Mouse (Mus musculus): ENCODE measurements around the gene Trim50. TPM values are rescaled to one million over a fixed set of nuclear protein-coding genes. Genes with fewer than 3 reads are reported as not detected.

The Trim50 gene
- total RNA-seq, 1 experiment = not detected

GRCm38 (mm10) chr5:135351606-135352005 lies 1.5 kb upstream of the Trim50 start:
- Histone ChIP-seq H3K9ac (ENCODE audit: insufficient read depth, low read depth, low read length, poor library complexity, severe bottlenecking) (no peak overlapping the region), H3K9me3 (ENCODE audit: control insufficient read depth, insufficient read depth, low read depth, low read length) (no peaks in the 10 kb centered on the region), H3K4me1 (ENCODE audit: control insufficient read depth in 2 of 2, insufficient read depth in 2 of 2, low read length in 2 of 2, poor library complexity in 1 of 2) (no peaks in the 10 kb centered on the region), H3K4me3 (ENCODE audit: insufficient read depth in 1 of 2, low read depth in 1 of 2, low read length in 2 of 2, poor library complexity in 1 of 2, severe bottlenecking in 1 of 2) (no peak overlapping the region), H3K27ac (ENCODE audit: insufficient read depth, low read depth, low read length, poor library complexity, severe bottlenecking) (no peak overlapping the region), H3K36me3 (ENCODE audit: control insufficient read depth, insufficient read depth, low read length, poor library complexity, severe bottlenecking) (no peaks in the 10 kb centered on the region)
- TF ChIP-seq ZC3H11A (IDR thresholded peaks at IDR 0.05; ENCODE audit: borderline replicate concordance, low read depth, low read length) = no peak
- no peak for TF ChIP-seq ZNF384 (IDR thresholded peaks at IDR 0.05; ENCODE audit: low read depth, low read length)
- no peak for TF ChIP-seq MAFK (IDR thresholded peaks at IDR 0.05; ENCODE audit: insufficient read depth, low read depth, low read length)
- no peak for TF ChIP-seq HCFC1 (IDR thresholded peaks at IDR 0.05; ENCODE audit: borderline replicate concordance, insufficient read depth, low read length)
- no peak for TF ChIP-seq CHD2 (IDR thresholded peaks at IDR 0.05; ENCODE audit: low read depth, low read length)
- in situ Hi-C loops (cut with MboI; ENCODE audit: low sequenced_read_pairs in 2 of 2, unreplicated experiment in 2 of 2) = no loop called here
- no peak for DNase-seq (ENCODE audit: low read depth, low spot score)

DNA sequence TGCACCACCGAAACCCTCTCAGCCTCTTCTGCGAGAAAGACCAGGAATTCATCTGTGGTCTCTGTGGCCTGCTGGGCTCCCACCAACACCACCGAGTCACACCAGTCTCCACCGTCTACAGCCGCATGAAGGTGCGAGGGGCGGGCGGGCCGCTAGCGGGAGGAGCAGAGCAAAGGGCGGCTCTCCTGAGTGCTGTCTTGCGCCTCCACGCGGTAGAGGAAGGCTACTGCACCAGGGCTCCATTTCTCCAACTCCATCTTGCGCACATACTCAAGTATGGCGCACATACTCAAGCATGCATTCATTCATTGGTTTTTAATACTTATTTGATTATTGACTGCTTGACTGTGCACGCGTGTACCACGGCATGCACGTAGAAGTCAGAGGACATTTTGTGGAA lies 469 bp downstream of the Trim50 start:
- Histone ChIP-seq H3K27ac (ENCODE audit: insufficient read depth, low read depth, low read length, poor library complexity, severe bottlenecking) (no peak overlapping the region), H3K9me3 (ENCODE audit: control insufficient read depth, insufficient read depth, low read depth, low read length) (no peaks in the 10 kb centered on the region), H3K4me3 (ENCODE audit: insufficient read depth in 1 of 2, low read depth in 1 of 2, low read length in 2 of 2, poor library complexity in 1 of 2, severe bottlenecking in 1 of 2) (peak overlapping the region; percentile 35 to 51), H3K36me3 (ENCODE audit: control insufficient read depth, insufficient read depth, low read length, poor library complexity, severe bottlenecking) (no peaks in the 10 kb centered on the region), H3K4me1 (ENCODE audit: control insufficient read depth in 2 of 2, insufficient read depth in 2 of 2, low read length in 2 of 2, poor library complexity in 1 of 2) (no peaks in the 10 kb centered on the region), H3K9ac (ENCODE audit: insufficient read depth, low read depth, low read length, poor library complexity, severe bottlenecking) (0 out of 2 replicates have a peak overlapping the region, but pooled peaks have one; percentile 24)
- no peak for TF ChIP-seq ZNF384 (IDR thresholded peaks at IDR 0.05; ENCODE audit: low read depth, low read length)
- no peak for TF ChIP-seq HCFC1 (IDR thresholded peaks at IDR 0.05; ENCODE audit: borderline replicate concordance, insufficient read depth, low read length)
- TF ChIP-seq MAFK (IDR thresholded peaks at IDR 0.05; ENCODE audit: insufficient read depth, low read depth, low read length) = no peak
- peak; percentile 39; the same call in 1 of the 2 replicates for TF ChIP-seq ZC3H11A (IDR thresholded peaks at IDR 0.05; ENCODE audit: borderline replicate concordance, low read depth, low read length)
- TF ChIP-seq CHD2 (IDR thresholded peaks at IDR 0.05; ENCODE audit: low read depth, low read length) = no peak
- in situ Hi-C loops (cut with MboI; ENCODE audit: low sequenced_read_pairs in 2 of 2, unreplicated experiment in 2 of 2) = no loop called here
- DNase-seq (ENCODE audit: low read depth, low spot score) = peak; percentile 83

DNA sequence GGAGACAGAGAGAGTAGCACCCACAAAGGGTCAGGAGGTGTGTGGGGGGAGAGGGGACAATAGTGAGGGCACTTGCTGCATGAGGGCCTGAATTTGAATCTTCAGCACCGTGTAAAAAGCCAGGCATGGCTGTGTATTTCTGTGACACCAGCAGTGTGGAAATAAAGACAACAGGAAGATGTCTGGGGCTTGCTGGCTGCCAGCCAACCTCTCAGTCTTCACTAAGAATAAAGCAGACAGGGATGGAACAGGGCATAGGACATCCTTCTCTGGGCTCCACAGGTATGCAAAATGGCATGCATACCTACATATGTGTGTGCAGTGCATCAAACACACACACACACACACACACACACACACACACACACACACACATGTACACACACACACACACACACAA lies 3.0 kb downstream of the Trim50 start:
- no peak for DNase-seq (ENCODE audit: low read depth, low spot score)
- Histone ChIP-seq H3K36me3 (ENCODE audit: control insufficient read depth, insufficient read depth, low read length, poor library complexity, severe bottlenecking) (no peaks in the 10 kb centered on the region), H3K9ac (ENCODE audit: insufficient read depth, low read depth, low read length, poor library complexity, severe bottlenecking) (no peak overlapping the region), H3K27ac (ENCODE audit: insufficient read depth, low read depth, low read length, poor library complexity, severe bottlenecking) (no peak overlapping the region), H3K4me3 (ENCODE audit: insufficient read depth in 1 of 2, low read depth in 1 of 2, low read length in 2 of 2, poor library complexity in 1 of 2, severe bottlenecking in 1 of 2) (no peak overlapping the region), H3K4me1 (ENCODE audit: control insufficient read depth in 2 of 2, insufficient read depth in 2 of 2, low read length in 2 of 2, poor library complexity in 1 of 2) (no peaks in the 10 kb centered on the region), H3K9me3 (ENCODE audit: control insufficient read depth, insufficient read depth, low read depth, low read length) (no peaks in the 10 kb centered on the region)
- TF ChIP-seq ZNF384 (IDR thresholded peaks at IDR 0.05; ENCODE audit: low read depth, low read length) (no peak), ZC3H11A (IDR thresholded peaks at IDR 0.05; ENCODE audit: borderline replicate concordance, low read depth, low read length) (no peak), HCFC1 (IDR thresholded peaks at IDR 0.05; ENCODE audit: borderline replicate concordance, insufficient read depth, low read length) (no peak), MAFK (IDR thresholded peaks at IDR 0.05; ENCODE audit: insufficient read depth, low read depth, low read length) (no peak), CHD2 (IDR thresholded peaks at IDR 0.05; ENCODE audit: low read depth, low read length) (no peak)
- in situ Hi-C loops (cut with MboI; ENCODE audit: low sequenced_read_pairs in 2 of 2, unreplicated experiment in 2 of 2) = no loop called here

DNA sequence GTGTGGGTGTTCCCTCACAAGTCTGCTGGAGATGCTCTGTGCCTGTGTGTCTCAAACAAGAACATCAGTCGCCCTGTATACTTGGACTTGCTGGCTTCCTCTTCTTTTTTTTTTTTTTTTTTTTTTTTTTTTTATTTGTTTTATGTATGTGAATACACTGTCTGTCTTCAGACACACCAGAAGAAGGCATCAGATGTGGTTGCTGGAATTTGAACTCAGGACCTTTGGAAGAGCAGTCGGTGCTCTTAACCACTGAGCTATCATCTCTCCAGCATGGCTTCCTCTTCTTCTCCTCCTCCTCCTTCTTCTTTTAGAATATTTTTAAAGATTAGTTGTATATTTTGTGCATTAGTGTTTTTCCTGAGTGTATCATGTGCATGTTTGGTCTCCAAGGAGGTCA lies 4.5 kb downstream of the Trim50 start:
- Histone ChIP-seq H3K4me3 (ENCODE audit: insufficient read depth in 1 of 2, low read depth in 1 of 2, low read length in 2 of 2, poor library complexity in 1 of 2, severe bottlenecking in 1 of 2) (no peak overlapping the region), H3K9ac (ENCODE audit: insufficient read depth, low read depth, low read length, poor library complexity, severe bottlenecking) (no peak overlapping the region), H3K4me1 (ENCODE audit: control insufficient read depth in 2 of 2, insufficient read depth in 2 of 2, low read length in 2 of 2, poor library complexity in 1 of 2) (no peaks in the 10 kb centered on the region), H3K9me3 (ENCODE audit: control insufficient read depth, insufficient read depth, low read depth, low read length) (no peaks in the 10 kb centered on the region), H3K36me3 (ENCODE audit: control insufficient read depth, insufficient read depth, low read length, poor library complexity, severe bottlenecking) (no peaks in the 10 kb centered on the region), H3K27ac (ENCODE audit: insufficient read depth, low read depth, low read length, poor library complexity, severe bottlenecking) (no peak overlapping the region)
- TF ChIP-seq CHD2 (IDR thresholded peaks at IDR 0.05; ENCODE audit: low read depth, low read length) = no peak
- no peak for TF ChIP-seq MAFK (IDR thresholded peaks at IDR 0.05; ENCODE audit: insufficient read depth, low read depth, low read length)
- TF ChIP-seq HCFC1 (IDR thresholded peaks at IDR 0.05; ENCODE audit: borderline replicate concordance, insufficient read depth, low read length) = no peak
- no peak for TF ChIP-seq ZC3H11A (IDR thresholded peaks at IDR 0.05; ENCODE audit: borderline replicate concordance, low read depth, low read length)
- TF ChIP-seq ZNF384 (IDR thresholded peaks at IDR 0.05; ENCODE audit: low read depth, low read length) = no peak
- in situ Hi-C loops (cut with MboI; ENCODE audit: low sequenced_read_pairs in 2 of 2, unreplicated experiment in 2 of 2) = no loop called here
- no peak for DNase-seq (ENCODE audit: low read depth, low spot score)

DNA sequence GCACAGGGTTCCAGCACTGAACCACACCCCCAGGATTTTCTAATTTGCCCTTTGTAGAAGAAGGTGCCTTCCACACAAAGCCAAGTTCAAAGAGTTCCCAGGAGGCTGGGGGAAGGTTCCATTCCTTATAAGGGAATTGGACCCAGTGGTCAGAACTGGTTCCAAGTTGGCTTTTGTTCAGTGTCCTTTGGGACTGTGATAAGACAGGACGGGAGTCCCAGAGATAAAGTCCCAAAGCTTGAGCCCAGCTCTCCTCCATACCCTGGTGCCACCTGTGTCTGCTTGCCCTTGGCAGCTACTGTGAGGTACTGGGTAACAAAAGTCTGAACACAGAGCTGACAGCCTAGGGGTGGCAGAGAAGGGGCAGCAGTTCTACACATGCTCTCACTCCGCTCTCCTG lies 6.7 kb downstream of the Trim50 start:
- Histone ChIP-seq H3K36me3 (ENCODE audit: control insufficient read depth, insufficient read depth, low read length, poor library complexity, severe bottlenecking) (no peaks in the 10 kb centered on the region), H3K9ac (ENCODE audit: insufficient read depth, low read depth, low read length, poor library complexity, severe bottlenecking) (no peak overlapping the region), H3K4me1 (ENCODE audit: control insufficient read depth in 2 of 2, insufficient read depth in 2 of 2, low read length in 2 of 2, poor library complexity in 1 of 2) (no peaks in the 10 kb centered on the region; a peak in 1 of 4 replicates), H3K9me3 (ENCODE audit: control insufficient read depth, insufficient read depth, low read depth, low read length) (no peaks in the 10 kb centered on the region), H3K27ac (ENCODE audit: insufficient read depth, low read depth, low read length, poor library complexity, severe bottlenecking) (no peak overlapping the region), H3K4me3 (ENCODE audit: insufficient read depth in 1 of 2, low read depth in 1 of 2, low read length in 2 of 2, poor library complexity in 1 of 2, severe bottlenecking in 1 of 2) (no peak overlapping the region)
- no peak for DNase-seq (ENCODE audit: low read depth, low spot score)
- TF ChIP-seq MAFK (IDR thresholded peaks at IDR 0.05; ENCODE audit: insufficient read depth, low read depth, low read length) = no peak
- TF ChIP-seq CHD2 (IDR thresholded peaks at IDR 0.05; ENCODE audit: low read depth, low read length) = no peak
- TF ChIP-seq ZNF384 (IDR thresholded peaks at IDR 0.05; ENCODE audit: low read depth, low read length) = no peak
- TF ChIP-seq ZC3H11A (IDR thresholded peaks at IDR 0.05; ENCODE audit: borderline replicate concordance, low read depth, low read length) = no peak
- TF ChIP-seq HCFC1 (IDR thresholded peaks at IDR 0.05; ENCODE audit: borderline replicate concordance, insufficient read depth, low read length) = no peak
- in situ Hi-C loops (cut with MboI; ENCODE audit: low sequenced_read_pairs in 2 of 2, unreplicated experiment in 2 of 2) = no loop called here

All from ES-E14 (cell line).